Mouse (Mus musculus): ENCODE measurements at regions not wholly inside any gene's neighbourhood (a gene's known extent, or its start where the extent isn't known, plus 50 kb on each side); places are given as distances from the start of the nearest gene placed in this dataset.

DNA sequence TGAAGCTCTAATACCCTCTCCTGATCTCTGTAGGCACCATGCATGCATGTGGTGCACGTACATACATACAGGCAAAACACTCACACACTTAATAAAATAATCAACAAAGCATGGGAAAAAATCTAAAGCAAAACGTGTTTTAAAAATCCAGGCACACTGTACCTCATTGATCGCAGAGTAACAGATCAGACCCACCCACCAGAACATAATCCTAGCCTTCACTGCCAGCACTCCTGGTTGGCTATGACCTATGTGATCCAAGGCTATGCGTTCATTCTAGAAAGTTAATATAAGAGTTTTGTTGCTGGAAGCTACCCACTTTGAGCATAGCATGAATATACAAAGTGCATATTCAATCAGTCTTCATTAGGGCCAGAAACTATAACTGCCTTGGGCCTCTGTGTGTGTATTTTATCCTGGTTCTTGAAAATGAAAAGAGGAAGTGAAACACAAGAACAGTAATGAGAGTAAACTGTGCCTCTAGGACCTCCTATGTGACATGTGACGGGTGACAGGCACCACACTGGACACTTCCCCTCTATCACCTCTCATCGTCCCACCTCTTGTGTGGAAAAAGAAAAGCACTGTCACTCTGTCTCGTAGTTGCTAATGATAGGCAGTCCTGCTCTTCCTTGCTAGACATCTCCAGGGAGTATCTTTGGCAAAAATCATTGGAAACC lies 297.9 kb downstream of the Ipo11 start:
- H3K4me1 ChIP-seq (ENCODE audit: control insufficient read depth, insufficient read depth, low read length) = no peaks in the 10 kb centered on the region
- no peak for DNase-seq
- H3K4me3 ChIP-seq = no peak overlapping the region
- intact Hi-C loops (cut with DNase I) = no loop called here
- no peaks in the 10 kb centered on the region for H3K36me3 ChIP-seq (ENCODE audit: control insufficient read depth, insufficient read depth, low read length)
- no peak overlapping the region for H3K9ac ChIP-seq (ENCODE audit: low read depth, low read length)
- no peaks in the 10 kb centered on the region for H3K27me3 ChIP-seq (ENCODE audit: control insufficient read depth, insufficient read depth, low read length)
- no peak overlapping the region for H3K27ac ChIP-seq
- TF ChIP-seq CTCF (IDR thresholded peaks at IDR 0.05) = no peak
- no peak for TF ChIP-seq EP300 (IDR thresholded peaks at IDR 0.05; ENCODE audit: insufficient read depth, low read depth, low read length)
- TF ChIP-seq POLR2A (IDR thresholded peaks at IDR 0.05; ENCODE audit: insufficient read depth, low read depth, low read length) = no peak
- 57% methylated on average over 7 of the region's 7 CpGs for WGBS
- no peaks in the 10 kb centered on the region for H3K79me2 ChIP-seq (replicated peaks; ENCODE audit: control insufficient read depth, insufficient read depth, low read length)

DNA sequence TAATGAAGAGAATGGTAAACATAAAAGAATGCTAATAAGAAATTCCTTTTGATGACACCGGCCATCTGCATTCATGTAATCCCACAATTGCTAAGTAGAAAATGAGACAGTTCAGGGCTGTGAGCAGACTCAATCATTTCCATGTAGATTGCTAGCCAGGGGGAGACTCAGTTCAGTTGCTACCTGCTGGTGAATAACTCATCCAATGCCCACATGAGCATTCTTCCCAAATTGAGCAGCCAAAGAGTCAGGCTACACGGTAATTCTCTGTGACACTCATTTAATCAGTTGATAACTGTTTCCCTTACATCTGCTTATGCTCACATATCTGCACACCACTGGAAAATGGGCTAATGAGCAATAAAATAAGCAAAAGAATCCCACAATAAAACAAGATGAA lies 345.0 kb downstream of the Ipo11 start:
- Histone ChIP-seq H3K4me3 (no peak overlapping the region), H3K4me1 (ENCODE audit: control insufficient read depth, insufficient read depth, low read length) (no peaks in the 10 kb centered on the region), H3K79me2 (replicated peaks; ENCODE audit: control insufficient read depth, insufficient read depth, low read length) (no peaks in the 10 kb centered on the region), H3K36me3 (ENCODE audit: control insufficient read depth, insufficient read depth, low read length) (no peaks in the 10 kb centered on the region), H3K27me3 (ENCODE audit: control insufficient read depth, insufficient read depth, low read length) (no peaks in the 10 kb centered on the region), H3K27ac (no peak overlapping the region), H3K9ac (ENCODE audit: low read depth, low read length) (no peak overlapping the region)
- intact Hi-C loops (cut with DNase I) = no loop called here
- WGBS = 58% methylated on average over 2 of the region's 2 CpGs
- DNase-seq = no peak
- TF ChIP-seq EP300 (IDR thresholded peaks at IDR 0.05; ENCODE audit: insufficient read depth, low read depth, low read length) (no peak), POLR2A (IDR thresholded peaks at IDR 0.05; ENCODE audit: insufficient read depth, low read depth, low read length) (no peak), CTCF (IDR thresholded peaks at IDR 0.05) (no peak)

DNA sequence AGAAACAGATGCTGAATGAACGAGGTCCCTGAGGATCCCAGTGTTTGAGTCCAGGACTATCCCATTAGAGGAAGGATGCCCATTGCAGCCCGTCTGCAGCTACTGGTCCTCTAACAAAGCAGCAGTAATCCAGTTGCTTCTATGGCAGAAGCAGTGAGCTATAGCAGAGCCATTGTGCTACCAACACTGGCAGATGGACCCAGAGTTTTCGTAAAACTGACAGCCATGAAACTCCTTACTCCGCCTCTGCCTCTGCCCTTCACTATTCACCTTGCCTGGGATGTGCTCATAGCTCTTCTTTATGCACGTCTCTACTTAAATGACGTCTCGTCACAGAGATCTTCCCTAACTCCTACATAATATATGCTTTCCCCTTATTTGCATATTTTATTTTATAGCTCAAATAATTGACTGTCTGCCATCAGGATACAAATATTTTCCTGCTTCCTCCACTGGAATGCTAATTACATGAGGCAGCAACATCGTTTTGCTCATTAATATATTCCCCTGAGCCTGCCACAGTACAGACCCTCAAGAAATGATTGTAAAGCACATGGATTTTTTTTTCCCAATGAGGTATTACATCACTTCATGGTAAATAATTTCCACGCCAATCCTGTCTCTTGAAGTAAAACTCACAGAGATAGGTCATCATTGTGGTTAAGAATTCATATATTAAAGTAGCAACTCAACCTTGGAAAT lies 368.9 kb downstream of the Ipo11 start:
- no peaks in the 10 kb centered on the region for H3K36me3 ChIP-seq (ENCODE audit: control insufficient read depth, insufficient read depth, low read length)

DNA sequence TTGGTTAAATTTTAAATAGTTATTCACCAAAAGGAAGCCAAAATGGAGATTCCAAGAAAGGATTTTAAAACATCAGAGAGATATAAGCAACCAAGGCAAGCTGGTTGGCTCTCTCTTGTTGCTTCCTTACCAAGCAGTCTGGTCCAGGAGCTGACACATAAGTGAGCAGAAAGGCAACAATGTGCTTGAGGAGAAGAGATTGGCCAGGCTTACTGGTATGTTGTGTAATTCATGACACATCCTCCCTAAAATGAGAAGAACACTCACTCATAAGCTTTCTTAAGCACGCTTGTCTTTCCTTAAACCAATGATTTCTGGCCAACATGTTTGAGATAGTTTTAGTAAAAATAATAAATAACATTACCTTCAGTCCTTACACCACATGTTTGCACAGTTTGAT lies 374.2 kb downstream of the Ipo11 start:
- Histone ChIP-seq H3K27ac (no peak overlapping the region), H3K27me3 (ENCODE audit: control insufficient read depth, insufficient read depth, low read length) (no peaks in the 10 kb centered on the region), H3K9ac (ENCODE audit: low read depth, low read length) (no peak overlapping the region), H3K4me3 (no peak overlapping the region), H3K36me3 (ENCODE audit: control insufficient read depth, insufficient read depth, low read length) (no peaks in the 10 kb centered on the region), H3K4me1 (ENCODE audit: control insufficient read depth, insufficient read depth, low read length) (no peaks in the 10 kb centered on the region), H3K79me2 (replicated peaks; ENCODE audit: control insufficient read depth, insufficient read depth, low read length) (no peaks in the 10 kb centered on the region)
- TF ChIP-seq CTCF (IDR thresholded peaks at IDR 0.05) = no peak
- no peak for TF ChIP-seq EP300 (IDR thresholded peaks at IDR 0.05; ENCODE audit: insufficient read depth, low read depth, low read length)
- no peak for TF ChIP-seq POLR2A (IDR thresholded peaks at IDR 0.05; ENCODE audit: insufficient read depth, low read depth, low read length)
- WGBS = 77% methylated on average over 1 of the region's 1 CpGs
- intact Hi-C loops (cut with DNase I) = no loop called here
- no peak for DNase-seq

More for the DNA sequence above, 368.9 kb downstream of the Ipo11 start:
- intact Hi-C loops (cut with DNase I) = no loop called here
- DNase-seq = no peak
- TF ChIP-seq POLR2A (IDR thresholded peaks at IDR 0.05; ENCODE audit: insufficient read depth, low read depth, low read length) (no peak), EP300 (IDR thresholded peaks at IDR 0.05; ENCODE audit: insufficient read depth, low read depth, low read length) (no peak), CTCF (IDR thresholded peaks at IDR 0.05) (no peak)
- Histone ChIP-seq H3K27ac (no peak overlapping the region), H3K79me2 (replicated peaks; ENCODE audit: control insufficient read depth, insufficient read depth, low read length) (no peaks in the 10 kb centered on the region), H3K9ac (ENCODE audit: low read depth, low read length) (no peak overlapping the region), H3K4me1 (ENCODE audit: control insufficient read depth, insufficient read depth, low read length) (no peaks in the 10 kb centered on the region), H3K4me3 (no peak overlapping the region), H3K27me3 (ENCODE audit: control insufficient read depth, insufficient read depth, low read length) (no peaks in the 10 kb centered on the region)
- 71% methylated on average over 9 of the region's 9 CpGs for WGBS

DNA sequence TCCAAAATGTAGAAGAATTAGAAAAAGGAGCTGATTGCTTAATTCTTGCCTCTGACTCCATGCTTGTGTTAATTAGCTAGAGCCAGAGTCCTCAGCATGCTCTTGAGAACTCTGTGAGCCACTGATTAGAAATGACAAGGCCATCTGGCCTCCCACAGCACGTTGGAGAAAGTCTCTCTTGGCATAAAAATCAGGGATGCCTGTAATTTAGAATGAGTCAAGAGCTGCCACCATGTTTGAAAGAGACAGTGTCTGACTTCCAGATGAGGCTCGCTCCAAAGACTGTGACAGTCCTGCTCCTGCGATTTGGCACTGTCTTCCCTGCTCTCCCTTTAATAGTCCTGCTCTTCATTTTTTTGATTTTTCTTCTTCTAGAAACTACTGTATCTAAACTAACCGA lies 374.6 kb downstream of the Ipo11 start:
- no peaks in the 10 kb centered on the region for H3K79me2 ChIP-seq (replicated peaks; ENCODE audit: control insufficient read depth, insufficient read depth, low read length)
- H3K27ac ChIP-seq = no peak overlapping the region
- no peak overlapping the region for H3K4me3 ChIP-seq
- TF ChIP-seq EP300 (IDR thresholded peaks at IDR 0.05; ENCODE audit: insufficient read depth, low read depth, low read length) (no peak), CTCF (IDR thresholded peaks at IDR 0.05) (no peak)
- H3K4me1 ChIP-seq (ENCODE audit: control insufficient read depth, insufficient read depth, low read length) = no peaks in the 10 kb centered on the region
- no peaks in the 10 kb centered on the region for H3K36me3 ChIP-seq (ENCODE audit: control insufficient read depth, insufficient read depth, low read length)
- no peak for DNase-seq
- intact Hi-C loops (cut with DNase I) = no loop called here
- H3K9ac ChIP-seq (ENCODE audit: low read depth, low read length) = no peak overlapping the region
- H3K27me3 ChIP-seq (ENCODE audit: control insufficient read depth, insufficient read depth, low read length) = no peaks in the 10 kb centered on the region
- WGBS = 57% methylated on average over 4 of the region's 4 CpGs

DNA sequence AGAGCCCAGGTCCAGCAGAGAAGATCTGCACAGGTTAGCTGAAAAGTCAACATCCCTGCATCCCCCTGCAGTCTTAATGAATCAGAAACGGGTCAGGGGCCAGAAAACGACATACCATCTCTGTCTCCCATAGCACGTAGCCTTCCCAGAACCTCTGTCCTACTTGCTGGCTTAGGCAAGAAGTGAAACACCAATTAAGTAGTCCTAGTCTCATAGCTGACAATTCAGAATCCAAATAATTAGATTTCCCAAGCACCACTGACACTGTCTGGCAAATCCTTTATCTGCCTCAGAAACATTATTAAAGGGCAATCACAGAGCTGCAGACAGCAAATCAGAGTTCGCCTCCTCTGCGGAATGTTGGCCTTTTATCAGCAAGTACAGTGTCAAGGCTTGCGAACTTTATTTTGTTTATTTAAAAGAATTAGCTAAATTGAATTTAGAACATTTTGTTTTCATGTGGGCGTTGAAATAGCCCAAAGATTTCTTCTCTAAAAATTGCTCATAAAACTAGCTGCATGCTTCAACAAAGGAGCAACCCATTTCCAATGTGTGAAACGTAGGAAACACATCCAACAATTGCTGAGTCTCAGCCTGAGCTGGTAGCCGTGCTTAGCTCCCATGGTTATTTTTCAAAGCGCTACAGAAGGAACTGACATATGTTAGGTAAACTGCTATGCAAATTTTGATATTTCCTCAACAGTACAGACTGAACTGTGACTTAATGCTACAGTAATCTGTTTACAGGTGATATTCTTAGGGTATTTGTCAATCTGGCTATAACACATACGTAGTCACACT lies 411.2 kb downstream of the Ipo11 start:
- no peak overlapping the region for H3K27ac ChIP-seq
- no peak for TF ChIP-seq CTCF (IDR thresholded peaks at IDR 0.05)
- no peak for TF ChIP-seq EP300 (IDR thresholded peaks at IDR 0.05; ENCODE audit: insufficient read depth, low read depth, low read length)
- TF ChIP-seq POLR2A (IDR thresholded peaks at IDR 0.05; ENCODE audit: insufficient read depth, low read depth, low read length) = no peak
- no peak for DNase-seq

More for the DNA sequence above, 411.2 kb downstream of the Ipo11 start:
- Histone ChIP-seq H3K79me2 (replicated peaks; ENCODE audit: control insufficient read depth, insufficient read depth, low read length) (no peaks in the 10 kb centered on the region), H3K4me1 (ENCODE audit: control insufficient read depth, insufficient read depth, low read length) (no peaks in the 10 kb centered on the region), H3K36me3 (ENCODE audit: control insufficient read depth, insufficient read depth, low read length) (no peaks in the 10 kb centered on the region), H3K27me3 (ENCODE audit: control insufficient read depth, insufficient read depth, low read length) (no peaks in the 10 kb centered on the region), H3K9ac (ENCODE audit: low read depth, low read length) (no peak overlapping the region), H3K4me3 (no peak overlapping the region)
- 64% methylated on average over 11 of the region's 11 CpGs for WGBS
- intact Hi-C loops (cut with DNase I) = no loop called here

All from heart, adult 2 months (tissue).